8 mouse cellular contexts compared by ENCODE assay signal in genomic region chr17:73301258-73302050, GRCm38 (mm10).
DNase-seq lines count a peak whose midpoint lies in the region; ATAC-seq lines count a peak whose summit lies in the region.

No protein-coding gene starts in this region.

- H3K4me1 ChIP-seq in heart, embryonic 11.5 days (ENCODE audit: control insufficient read depth, insufficient read depth, low read length): no peaks in the 10 kb centered on the region; the same call in 1 of the 2 replicates

- DNase-seq in heart, adult 18-20 months: peak; percentile 70 to 86
- peak; percentile 65 for DNase-seq in cerebellum, adult 8-10 months
- DNase-seq in frontal cortex, postnatal 14 days (ENCODE audit: low spot score in 2 of 2): peak; percentile 25 to 67
- DNase-seq in hindlimb bud, embryonic 11.5 days (ENCODE audit: extremely low spot score, low read depth, low spot score): peak; percentile 76
- DNase-seq in left cerebral cortex, adult 9 months (ENCODE audit: low spot score in 2 of 2): peak; percentile 36 to 80
- peak; percentile 62 for DNase-seq in right cerebral cortex, postnatal 4 days

- H3K4me3 ChIP-seq in heart, embryonic 11.5 days (ENCODE audit: low read depth, low read length): no peak overlapping the region

- no peaks in the 10 kb centered on the region for H3K36me3 ChIP-seq in heart, embryonic 11.5 days (ENCODE audit: control insufficient read depth, insufficient read depth, low read length)

- WGBS in heart, embryonic 11.5 days (ENCODE audit: insufficient replicate concordance): 35% methylated on average over 15 of the region's 15 CpGs

- H3K9me3 ChIP-seq in heart, embryonic 11.5 days (replicated peaks; ENCODE audit: control insufficient read depth, low read length): no peaks in the 10 kb centered on the region

- no peak overlapping the region for H3K4me2 ChIP-seq in heart, embryonic 11.5 days

- no peak for ATAC-seq in heart, embryonic 11.5 days (replicated peaks; ENCODE audit: insufficient number of reproducible peaks, low FRiP score, low TSS enrichment)
- peak; percentile 68 for ATAC-seq in megakaryocyte-erythroid progenitor cell, adult 5-6 weeks (replicated peaks; ENCODE audit: low FRiP score, low TSS enrichment, poor library complexity, severe bottlenecking)

- H3K27me3 ChIP-seq in heart, embryonic 11.5 days (ENCODE audit: control insufficient read depth, insufficient read depth, low read length): peaks cover 16% of the 10 kb centered on the region; the same call in 1 of the 2 replicates

- no peak overlapping the region for H3K9ac ChIP-seq in heart, embryonic 11.5 days (ENCODE audit: low read depth, low read length)

- no peak overlapping the region for H3K27ac ChIP-seq in heart, embryonic 11.5 days (ENCODE audit: low read depth, low read length)
